26 mouse cellular contexts compared by ENCODE assay signal in the genomic region with DNA sequence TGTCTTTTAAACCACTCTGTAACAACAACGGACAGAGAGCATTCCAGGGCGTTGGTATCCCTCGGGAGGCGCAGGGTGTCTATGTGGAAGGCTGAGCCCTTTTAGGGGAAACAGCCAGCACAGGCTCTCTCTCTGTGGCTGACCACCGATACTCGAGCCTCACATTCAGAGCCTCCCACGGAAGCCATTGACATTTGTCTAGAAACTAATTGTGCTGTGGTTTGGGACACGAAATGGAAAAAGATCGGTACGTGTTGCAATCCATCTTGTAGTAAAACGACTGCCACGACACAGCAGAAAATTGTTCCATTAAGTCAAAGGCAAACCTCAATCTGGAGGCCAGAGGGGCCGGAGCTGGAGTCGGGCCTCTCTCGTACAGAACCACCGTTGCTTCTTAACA.
"Had no signal": no experiment of that assay in that cellular context is flagged by ENCODE, and none has a peak within 500 bp of the region (broad histone marks: within the 10 kb centered on the region; RNA-seq: fewer than 3 reads in every experiment).

No protein-coding gene starts in this region.

- ATAC-seq: hindbrain, embryonic 16.5 days; inflammation-experienced regulatory T-cells, adult 6 months; intestine, embryonic 15.5 days; intestine, postnatal 0 days had no signal

- H3K36me3 ChIP-seq: heart, embryonic 13.5 days; heart, embryonic 15.5 days; hindbrain, embryonic 10.5 days; hindbrain, embryonic 12.5 days; intestine, embryonic 15.5 days; limb, embryonic 13.5 days; liver, embryonic 13.5 days; liver, embryonic 15.5 days had no signal

- H3K9ac ChIP-seq: heart, embryonic 13.5 days; heart, embryonic 15.5 days; hindbrain, embryonic 12.5 days; hindbrain, embryonic 14.5 days; intestine, embryonic 15.5 days; limb, embryonic 13.5 days; liver, embryonic 13.5 days; liver, embryonic 15.5 days had no signal

- H3K4me1 ChIP-seq: intestine, embryonic 15.5 days; liver, embryonic 13.5 days; liver, embryonic 15.5 days had no signal

- H3K4me3 ChIP-seq: heart, embryonic 13.5 days; heart, embryonic 15.5 days; hindbrain, embryonic 10.5 days; hindbrain, embryonic 12.5 days; intestine, embryonic 15.5 days; layer of hippocampus, adult 2 months; left cerebral cortex, adult 2 months; limb, embryonic 13.5 days; liver, embryonic 13.5 days; liver, embryonic 15.5 days had no signal

- H3K27ac ChIP-seq: heart, embryonic 13.5 days; heart, embryonic 15.5 days; hindbrain, embryonic 10.5 days; hindbrain, embryonic 12.5 days; hindbrain, embryonic 14.5 days; intestine, embryonic 15.5 days; layer of hippocampus, adult 2 months; left cerebral cortex, adult 2 months; limb, embryonic 13.5 days; liver, embryonic 13.5 days; liver, embryonic 15.5 days had no signal

- H3K27me3 ChIP-seq: heart, embryonic 13.5 days; heart, embryonic 15.5 days; hindbrain, embryonic 12.5 days; intestine, embryonic 15.5 days; limb, embryonic 13.5 days; liver, embryonic 13.5 days; liver, embryonic 15.5 days had no signal

- H3K4me2 ChIP-seq: heart, embryonic 11.5 days; heart, embryonic 13.5 days; heart, embryonic 15.5 days; hindbrain, embryonic 12.5 days; hindbrain, embryonic 14.5 days; intestine, embryonic 15.5 days; limb, embryonic 13.5 days; liver, embryonic 11.5 days; liver, embryonic 13.5 days; liver, embryonic 15.5 days had no signal

- DNase-seq: gastrocnemius, postnatal 14 days; gastrocnemius, postnatal 36 days; heart, postnatal 14 days; heart, postnatal 4 days; kidney, adult 18-20 months; kidney, adult 8-10 months; kidney, postnatal 10 days; kidney, postnatal 25 days; kidney, postnatal 4 days; liver; liver, embryonic 13.5 days had no signal

- H3K9me3 ChIP-seq: heart, embryonic 13.5 days; heart, embryonic 15.5 days; hindbrain, embryonic 10.5 days; hindbrain, embryonic 12.5 days; intestine, embryonic 15.5 days; limb, embryonic 13.5 days; liver, embryonic 13.5 days; liver, embryonic 15.5 days had no signal
